Mouse (Mus musculus) hindbrain, embryonic 13.5 days (tissue): ENCODE results near the gene Llgl2. TPM values are rescaled to one million over a fixed set of nuclear protein-coding genes. Genes with fewer than 3 reads are reported as not detected.

Source experiments
- ATAC-seq: fragments of 200-750 bp; cut with Nextera tagmentation; 2 replicates; pipeline ENCODE4 v1.8.0; 2017; ENCODE audit warnings: moderate TSS enrichment; ENCODE audit not compliant: low FRiP score
- H3K27ac ChIP-seq: fragments of 300-500 bp; sonication (generic); 2 replicates; pipeline ENCODE4 v1.5.1; 2015; ENCODE audit warnings: inconsistent platforms, mild to moderate bottlenecking, moderate library complexity
- H3K27me3 ChIP-seq: fragments of 300-500 bp; sonication (generic); 2 replicates; pipeline ENCODE4 v1.6.1; 2015; ENCODE audit warnings: mild to moderate bottlenecking, inconsistent platforms
- H3K36me3 ChIP-seq: fragments of 300-500 bp; sonication (generic); 2 replicates; pipeline ENCODE4 v1.6.1; 2015; ENCODE audit warnings: mild to moderate bottlenecking, inconsistent platforms
- H3K4me1 ChIP-seq: fragments of 300-500 bp; sonication (generic); replicated peaks from 2 replicates; pipeline ENCODE4 v1.6.1; 2015; ENCODE audit warnings: inconsistent platforms
- H3K4me2 ChIP-seq: fragments of 300-500 bp; sonication (generic); 2 replicates; pipeline ENCODE4 v1.6.1; 2015; ENCODE audit warnings: inconsistent platforms, mild to moderate bottlenecking, moderate library complexity
- H3K4me3 ChIP-seq: fragments of 300-500 bp; sonication (generic); 2 replicates; pipeline ENCODE4 v1.5.1; 2015; ENCODE audit warnings: mild to moderate bottlenecking, inconsistent platforms
- H3K9ac ChIP-seq: fragments of 300-500 bp; sonication (generic); 2 replicates; pipeline ENCODE4 v1.6.1; 2015; ENCODE audit warnings: mild to moderate bottlenecking, inconsistent platforms
- H3K9me3 ChIP-seq: fragments of 300-500 bp; sonication (generic); 2 replicates; pipeline ENCODE4 v1.6.1; 2016; ENCODE audit warnings: inconsistent platforms
- WGBS: fragments of 180-500 bp; shearing (Covaris S2); methylation state at CpG from one replicate; pipeline ENCODE4 v1.1.7; 2015; 5-methylcytosine and 5-hydroxymethylcytosine counted together
- polyA plus RNA-seq: library from polyadenylated mRNA; unstranded; fragments of >200 nt; fragmentation: Nextera tagmentation; extraction: Ambion mirVana; gene quantifications from 2 replicates; pipeline ENCODE4 v1.2.1, GENCODE M21; 2015

Llgl2 gene
- polyA plus RNA-seq, 1 experiment from 2014 or later: 2.2 TPM

DNA sequence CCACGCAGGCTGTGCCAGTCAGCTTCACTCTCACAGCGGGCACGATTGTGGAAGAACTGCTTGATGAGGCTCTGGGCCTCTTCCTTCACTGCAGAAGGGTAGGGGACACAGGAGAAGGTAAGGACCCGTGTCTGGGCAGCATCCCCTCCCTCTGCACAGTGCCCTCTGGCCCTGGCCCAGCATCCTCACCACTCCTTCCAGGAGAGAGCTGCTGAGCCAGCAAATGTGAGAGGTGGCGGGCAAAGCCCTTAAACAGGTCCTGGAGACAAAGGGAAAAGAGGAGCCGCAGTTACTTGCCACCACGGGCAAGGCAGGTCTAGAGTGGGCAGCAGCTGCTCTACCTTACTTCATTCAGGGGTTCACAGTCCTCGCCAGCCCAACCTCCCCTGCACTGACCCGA lies 69.2 kb downstream of the Llgl2 start:
- no peak for ATAC-seq
- no peak overlapping the region for H3K4me3 ChIP-seq
- WGBS: 86% methylated on average over 9 of the region's 9 CpGs
- no peaks in the 10 kb centered on the region for H3K27me3 ChIP-seq
- no peak overlapping the region for H3K4me2 ChIP-seq
- peaks cover 59% of the 10 kb centered on the region for H3K36me3 ChIP-seq
- H3K27ac ChIP-seq: no peak overlapping the region
- H3K4me1 ChIP-seq: no peaks in the 10 kb centered on the region
- no peaks in the 10 kb centered on the region for H3K9me3 ChIP-seq
- H3K9ac ChIP-seq: peak overlapping the region; percentile 5; the same call in 1 of the 2 replicates

DNA sequence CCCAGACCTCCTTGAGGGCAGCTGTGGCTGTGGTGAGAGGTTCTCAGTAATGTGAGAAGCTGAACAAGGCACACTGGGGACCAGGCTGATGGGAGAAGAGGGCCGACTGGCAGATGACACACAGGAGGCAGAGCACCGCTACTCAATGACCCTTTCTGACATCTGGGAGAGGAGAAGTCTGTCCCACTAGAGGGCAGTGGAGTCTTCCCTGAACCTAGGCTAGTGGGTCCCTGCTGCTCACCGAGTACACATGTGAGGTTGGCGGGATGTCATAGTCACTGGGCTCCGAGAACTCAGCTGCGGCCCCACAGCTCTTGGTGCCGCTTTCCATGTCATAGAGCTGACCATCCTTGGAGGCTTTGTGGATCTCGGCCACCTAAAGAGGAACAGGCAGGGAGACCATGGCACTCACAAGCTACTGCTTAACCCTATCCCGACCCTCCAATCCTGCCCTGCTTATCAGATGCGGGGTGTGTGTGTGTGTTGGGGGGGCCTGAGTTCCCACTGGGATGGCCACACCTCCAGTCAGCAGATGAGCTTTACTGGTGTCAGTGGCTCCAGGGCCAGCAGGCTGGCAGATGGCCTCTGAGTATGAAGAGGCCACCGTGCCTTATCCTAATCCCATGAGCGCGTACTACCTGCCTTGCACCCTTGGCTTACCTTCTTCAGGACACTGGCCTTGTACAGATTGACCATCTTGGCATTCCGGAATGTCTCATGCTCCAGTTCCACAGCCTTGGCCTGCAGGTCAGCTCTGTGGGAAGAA lies 71.1 kb downstream of the Llgl2 start:
- Histone ChIP-seq H3K4me2 (no peak overlapping the region), H3K4me1 (peaks cover 8% of the 10 kb centered on the region), H3K4me3 (no peak overlapping the region), H3K36me3 (peaks cover 59% of the 10 kb centered on the region), H3K9me3 (no peaks in the 10 kb centered on the region), H3K9ac (no peak overlapping the region), H3K27ac (no peak overlapping the region), H3K27me3 (no peaks in the 10 kb centered on the region)
- 77% methylated on average over 14 of the region's 14 CpGs for WGBS
- no peak for ATAC-seq

DNA sequence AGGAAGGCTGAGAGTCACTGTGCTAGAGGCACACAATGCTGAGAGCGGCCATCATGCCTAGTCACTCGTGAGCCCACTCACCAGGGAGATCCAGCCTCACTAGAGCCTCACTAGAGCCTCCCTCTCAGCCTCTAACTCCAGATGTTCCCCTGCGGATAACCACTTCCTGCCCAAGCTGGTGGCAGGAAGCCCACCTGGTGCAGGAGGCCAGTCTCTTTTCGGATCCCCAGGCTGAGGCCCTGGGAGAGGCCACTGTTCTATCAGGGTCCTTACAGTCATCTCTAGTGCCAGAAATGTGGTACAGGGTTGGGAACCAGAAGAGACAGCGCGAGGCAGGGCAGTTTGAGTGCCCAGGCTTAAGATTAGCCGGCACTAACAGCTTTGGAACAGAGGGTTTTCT lies 74.6 kb downstream of the Llgl2 start:
- no peak for ATAC-seq
- no peaks in the 10 kb centered on the region for H3K9me3 ChIP-seq
- H3K9ac ChIP-seq: no peak overlapping the region
- H3K27ac ChIP-seq: no peak overlapping the region
- H3K36me3 ChIP-seq: peaks cover 44% of the 10 kb centered on the region
- no peak overlapping the region for H3K4me2 ChIP-seq
- H3K27me3 ChIP-seq: no peaks in the 10 kb centered on the region
- no peak overlapping the region for H3K4me3 ChIP-seq
- WGBS: 91% methylated on average over 7 of the region's 7 CpGs
- H3K4me1 ChIP-seq: peaks cover 25% of the 10 kb centered on the region

DNA sequence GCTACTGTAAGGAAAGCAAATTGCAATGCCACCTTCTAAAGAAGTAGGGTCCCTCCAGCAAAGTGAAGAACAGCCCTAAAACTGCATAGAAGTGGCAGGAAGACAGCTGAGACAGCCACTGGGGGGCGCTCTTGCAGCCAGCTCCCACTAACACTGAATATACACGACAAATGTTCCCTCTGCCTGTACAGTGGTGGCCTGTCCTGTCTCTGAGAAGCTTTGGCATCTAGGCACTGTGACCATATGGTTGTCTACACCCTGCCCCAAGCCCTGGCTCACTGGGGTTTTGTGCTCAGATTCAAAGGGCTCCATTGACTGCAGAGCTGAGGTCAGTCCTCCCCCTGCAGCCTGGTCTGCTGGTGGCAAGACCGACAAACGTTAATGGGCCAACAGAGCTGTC lies 75.0 kb downstream of the Llgl2 start:
- peaks cover 39% of the 10 kb centered on the region for H3K36me3 ChIP-seq
- H3K9ac ChIP-seq: no peak overlapping the region
- H3K27ac ChIP-seq: no peak overlapping the region
- peaks cover 30% of the 10 kb centered on the region for H3K4me1 ChIP-seq
- H3K27me3 ChIP-seq: no peaks in the 10 kb centered on the region
- no peaks in the 10 kb centered on the region for H3K9me3 ChIP-seq
- ATAC-seq: no peak
- no peak overlapping the region for H3K4me3 ChIP-seq
- WGBS: 7% methylated on average over 4 of the region's 4 CpGs
- H3K4me2 ChIP-seq: no peak overlapping the region

DNA sequence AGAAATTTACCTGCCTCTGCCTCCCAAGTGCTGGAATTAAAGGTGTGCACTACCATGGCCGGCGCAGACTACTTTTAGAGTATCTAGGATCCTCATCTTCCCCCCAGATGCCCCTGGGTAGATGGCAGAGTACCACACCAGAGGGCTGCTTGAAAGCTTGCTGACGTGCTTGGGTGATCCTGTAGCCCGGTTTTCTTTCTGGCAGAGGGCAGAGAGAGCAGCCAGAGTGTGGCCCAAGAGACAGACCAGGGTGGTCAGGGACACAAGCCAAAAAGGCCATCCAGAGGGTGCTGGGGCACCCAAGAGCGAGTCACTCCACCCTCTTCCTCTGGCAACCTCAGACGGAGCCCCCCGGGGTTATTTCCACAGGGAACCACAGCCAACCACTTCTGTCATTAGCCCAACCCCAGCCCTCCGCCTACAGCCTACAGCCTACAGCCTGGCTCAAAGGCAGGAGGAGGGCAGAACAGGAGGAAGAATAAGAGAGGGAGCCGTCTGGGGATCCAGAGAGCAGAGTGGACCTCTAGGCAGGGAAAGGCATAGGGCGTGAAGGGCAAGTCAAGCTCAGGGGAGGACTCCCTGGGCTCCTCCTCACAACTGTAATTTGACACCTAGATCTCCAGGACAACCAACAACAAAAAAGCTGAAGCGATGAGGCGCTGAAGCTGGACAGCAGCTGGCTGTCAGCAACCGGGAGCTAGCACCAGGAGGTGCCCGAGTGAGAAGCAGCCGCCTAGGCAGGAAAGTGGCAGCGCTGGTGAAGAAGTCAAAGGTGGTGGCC lies 75.8 kb downstream of the Llgl2 start, which contains the start of gene Smim5:
Gene Smim5, plus strand, starts transcription at position 481 of the 781 bp plus-strand sequence.
- Histone ChIP-seq H3K9me3 (no peaks in the 10 kb centered on the region), H3K4me1 (peaks cover 31% of the 10 kb centered on the region), H3K4me3 (no peak within 1 kb of the TSS), H3K4me2 (0 out of 2 replicates have a peak within 1 kb of the TSS, but pooled peaks have one; percentile 10), H3K36me3 (peaks cover 32% of the 10 kb centered on the region), H3K9ac (peak within 1 kb of the TSS; percentile 53; the same call in 1 of the 2 replicates), H3K27me3 (no peaks in the 10 kb centered on the region), H3K27ac (peak within 1 kb of the TSS; percentile 26; the same call in 1 of the 2 replicates)
- no peak for ATAC-seq
- WGBS: 30% methylated on average over 16 of the region's 16 CpGs

DNA sequence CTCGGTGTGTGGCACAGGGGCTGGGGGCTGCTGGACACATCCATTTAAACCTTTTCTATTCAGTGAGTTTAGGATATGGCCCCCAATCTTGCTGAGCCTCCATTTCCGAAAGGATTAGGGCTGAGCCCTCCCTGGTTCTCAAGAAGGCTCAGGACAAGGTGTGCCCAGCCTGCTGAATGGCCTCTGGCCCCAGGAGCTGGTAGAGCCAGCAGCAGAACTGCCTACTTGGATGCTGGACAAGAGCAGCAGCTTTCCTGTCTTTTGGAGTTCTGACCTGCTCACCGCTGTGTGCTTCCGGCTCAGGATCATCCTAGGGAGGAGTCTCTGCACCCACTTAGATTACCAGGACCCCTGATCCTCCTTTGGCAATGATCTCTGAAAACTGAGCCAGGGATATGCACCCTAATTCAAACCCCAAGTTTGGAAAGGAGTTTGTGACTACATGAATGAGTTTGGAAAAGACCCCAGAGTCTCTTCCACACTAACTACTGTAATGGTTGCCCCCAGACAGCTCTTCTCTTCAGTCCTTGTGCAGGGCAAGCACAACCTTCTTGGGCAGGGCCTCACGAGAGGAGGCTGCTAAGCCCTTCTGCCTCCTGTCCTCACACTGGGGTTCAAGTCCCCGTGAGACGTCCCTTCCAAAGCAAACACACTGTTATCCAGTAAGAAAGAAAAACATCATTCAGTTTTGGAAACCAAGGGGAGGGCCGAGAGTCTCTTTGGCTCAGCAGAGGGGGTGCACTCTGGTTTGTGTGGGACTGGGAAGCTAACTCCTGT lies 76.9 kb downstream of the Llgl2 start:
- Histone ChIP-seq H3K9me3 (no peaks in the 10 kb centered on the region), H3K27ac (0 out of 2 replicates have a peak overlapping the region, but pooled peaks have one; percentile 8), H3K4me3 (no peak overlapping the region), H3K36me3 (peaks cover 26% of the 10 kb centered on the region), H3K27me3 (no peaks in the 10 kb centered on the region), H3K4me2 (0 out of 2 replicates have a peak overlapping the region, but pooled peaks have one; percentile 10), H3K4me1 (peaks cover 41% of the 10 kb centered on the region), H3K9ac (peak overlapping the region; percentile 53; the same call in 1 of the 2 replicates)
- ATAC-seq: no peak
- 80% methylated on average over 8 of the region's 8 CpGs for WGBS

DNA sequence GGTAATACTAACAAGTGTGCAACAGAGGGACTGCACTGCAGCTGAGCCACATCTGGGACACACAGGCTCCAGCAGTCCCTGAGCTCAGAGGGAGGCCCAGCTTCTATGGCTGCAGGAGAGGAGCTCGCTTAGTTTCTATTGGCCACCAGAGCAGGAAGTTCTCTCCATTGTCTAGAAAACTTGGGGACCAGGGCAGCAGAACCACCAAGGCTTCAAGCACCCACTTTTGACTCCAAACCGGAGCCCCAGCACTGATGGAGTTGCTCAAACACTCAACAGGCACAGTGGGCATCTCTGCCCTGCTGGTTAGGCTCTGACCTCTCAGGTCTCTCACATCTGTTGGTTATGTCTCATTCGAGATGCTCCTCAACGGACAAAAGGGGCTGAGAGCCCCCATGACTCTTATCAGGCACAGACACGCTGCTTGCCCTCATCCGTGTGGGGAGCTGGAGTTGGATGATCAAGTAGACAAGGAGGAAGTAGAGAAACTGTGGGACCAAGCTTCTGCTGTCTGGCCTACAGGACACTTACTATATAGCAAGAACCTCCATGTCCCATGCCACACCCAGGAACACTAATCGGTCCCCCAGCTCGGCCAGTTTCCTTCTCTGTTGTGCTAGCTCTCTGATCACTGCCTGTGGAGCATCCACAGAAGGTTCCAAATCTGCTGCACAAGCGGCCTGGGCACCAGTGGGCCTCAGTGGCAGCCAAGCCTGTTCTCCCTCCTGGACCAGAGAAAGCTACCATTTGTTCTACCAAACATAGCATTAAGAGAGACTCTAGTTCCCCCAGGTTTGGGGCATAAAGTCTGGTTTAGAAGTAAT lies 77.7 kb downstream of the Llgl2 start:
- H3K27ac ChIP-seq: no peak overlapping the region
- no peaks in the 10 kb centered on the region for H3K27me3 ChIP-seq
- H3K4me2 ChIP-seq: no peak overlapping the region
- ATAC-seq: no peak
- WGBS: 90% methylated on average over 9 of the region's 9 CpGs
- H3K4me3 ChIP-seq: no peak overlapping the region
- no peak overlapping the region for H3K9ac ChIP-seq
- H3K36me3 ChIP-seq: peaks cover 24% of the 10 kb centered on the region
- peaks cover 44% of the 10 kb centered on the region for H3K4me1 ChIP-seq
- H3K9me3 ChIP-seq: no peaks in the 10 kb centered on the region

DNA sequence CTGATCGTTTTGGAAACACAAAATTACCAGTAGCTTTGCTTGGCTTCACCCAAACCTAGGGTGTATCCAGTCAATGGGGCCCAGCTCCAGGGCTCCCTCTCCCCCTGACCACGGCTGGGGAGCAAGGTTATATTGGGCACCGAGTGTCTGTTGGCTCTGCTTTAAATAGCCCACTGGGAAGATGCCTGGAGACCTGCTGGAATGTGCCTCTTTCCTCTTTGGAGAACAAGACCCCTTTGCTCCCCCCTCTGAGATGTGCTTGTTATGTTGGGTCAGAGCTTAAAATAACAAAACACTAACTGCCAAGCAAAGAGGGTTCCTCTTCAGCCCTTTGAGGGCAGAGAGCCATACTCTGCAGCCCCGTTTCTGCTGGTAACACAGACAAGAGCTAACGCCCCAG lies 78.3 kb downstream of the Llgl2 start:
- H3K27me3 ChIP-seq: no peaks in the 10 kb centered on the region
- peaks cover 44% of the 10 kb centered on the region for H3K4me1 ChIP-seq
- H3K36me3 ChIP-seq: peaks cover 18% of the 10 kb centered on the region
- H3K9me3 ChIP-seq: no peaks in the 10 kb centered on the region
- ATAC-seq: no peak
- no peak overlapping the region for H3K27ac ChIP-seq
- 80% methylated on average over 5 of the region's 5 CpGs for WGBS
- no peak overlapping the region for H3K4me3 ChIP-seq
- H3K4me2 ChIP-seq: no peak overlapping the region
- H3K9ac ChIP-seq: no peak overlapping the region

DNA sequence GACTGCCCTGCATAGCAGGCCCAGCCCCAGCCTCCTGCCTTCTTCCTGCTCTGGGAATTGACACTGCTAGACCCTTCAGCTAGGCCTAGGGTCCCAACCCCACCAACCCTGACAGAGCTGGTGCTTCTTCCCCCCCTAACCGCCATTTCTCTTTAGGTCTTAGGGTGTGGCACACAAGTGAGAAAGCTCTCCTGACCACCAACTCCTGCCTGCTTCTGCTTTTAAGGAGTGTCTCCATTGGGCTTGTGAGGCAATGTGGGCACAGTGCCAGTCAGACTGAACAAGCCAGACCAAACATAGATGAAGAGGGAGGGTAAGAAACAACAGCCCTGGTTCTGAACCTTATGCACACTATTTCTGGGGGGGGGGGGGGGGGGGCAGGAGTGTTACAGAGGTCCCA lies 79.0 kb downstream of the Llgl2 start:
- H3K4me3 ChIP-seq: no peak overlapping the region
- no peaks in the 10 kb centered on the region for H3K27me3 ChIP-seq
- no peak overlapping the region for H3K4me2 ChIP-seq
- ATAC-seq: no peak
- H3K36me3 ChIP-seq: peaks cover 11% of the 10 kb centered on the region
- peaks cover 44% of the 10 kb centered on the region for H3K4me1 ChIP-seq
- no peaks in the 10 kb centered on the region for H3K9me3 ChIP-seq
- WGBS: 88% methylated on average over 1 of the region's 1 CpGs
- no peak overlapping the region for H3K9ac ChIP-seq
- no peak overlapping the region for H3K27ac ChIP-seq

DNA sequence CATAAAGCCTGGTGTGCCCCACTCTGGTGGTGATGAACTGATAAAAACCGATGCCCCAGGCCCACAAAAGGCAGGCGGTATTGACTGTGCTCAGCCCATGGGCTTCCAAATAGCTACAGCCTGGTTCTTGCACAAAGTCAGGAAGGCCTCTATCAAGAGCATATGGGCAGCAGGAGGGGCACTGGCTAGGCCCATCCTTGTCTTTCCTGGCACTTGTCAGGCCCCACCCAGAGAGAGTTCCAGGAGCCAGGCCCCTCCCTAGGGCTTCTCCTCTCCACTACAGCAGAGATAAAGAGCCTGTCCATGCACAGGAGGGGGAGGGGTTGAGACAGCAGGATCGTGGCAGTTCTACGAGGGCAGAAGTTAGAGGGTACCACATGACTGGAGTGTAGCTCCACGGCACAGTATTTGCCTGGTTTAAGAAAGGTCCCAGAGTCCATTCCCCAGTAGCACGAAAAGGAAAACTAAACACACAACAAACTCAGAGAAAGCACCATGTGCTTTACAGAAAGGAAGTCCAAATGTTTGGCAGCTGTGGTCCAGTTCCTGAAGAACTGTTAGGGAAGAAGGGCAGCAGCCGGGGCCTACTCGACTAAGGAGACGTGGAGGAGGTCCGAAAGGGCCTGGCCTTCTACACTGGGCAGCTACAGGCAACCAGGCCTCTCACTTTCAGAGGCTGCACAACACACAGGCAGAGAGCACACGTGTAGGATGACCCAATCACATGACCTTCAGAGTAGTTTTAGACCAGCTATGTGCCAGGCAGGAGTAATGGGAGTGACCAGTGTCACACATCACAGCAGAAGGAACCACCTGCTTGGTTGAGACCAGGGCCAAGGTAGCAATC lies 79.8 kb downstream of the Llgl2 start:
- Histone ChIP-seq H3K27ac (no peak overlapping the region), H3K9me3 (no peaks in the 10 kb centered on the region)

More for the DNA sequence above, 79.8 kb downstream of the Llgl2 start:
- no peak overlapping the region for H3K9ac ChIP-seq
- peaks cover 44% of the 10 kb centered on the region for H3K4me1 ChIP-seq
- 75% methylated on average over 11 of the region's 11 CpGs for WGBS
- no peaks in the 10 kb centered on the region for H3K27me3 ChIP-seq
- no peak overlapping the region for H3K4me2 ChIP-seq
- ATAC-seq: no peak
- H3K4me3 ChIP-seq: no peak overlapping the region
- peaks cover 15% of the 10 kb centered on the region for H3K36me3 ChIP-seq
